In the genomic region with DNA sequence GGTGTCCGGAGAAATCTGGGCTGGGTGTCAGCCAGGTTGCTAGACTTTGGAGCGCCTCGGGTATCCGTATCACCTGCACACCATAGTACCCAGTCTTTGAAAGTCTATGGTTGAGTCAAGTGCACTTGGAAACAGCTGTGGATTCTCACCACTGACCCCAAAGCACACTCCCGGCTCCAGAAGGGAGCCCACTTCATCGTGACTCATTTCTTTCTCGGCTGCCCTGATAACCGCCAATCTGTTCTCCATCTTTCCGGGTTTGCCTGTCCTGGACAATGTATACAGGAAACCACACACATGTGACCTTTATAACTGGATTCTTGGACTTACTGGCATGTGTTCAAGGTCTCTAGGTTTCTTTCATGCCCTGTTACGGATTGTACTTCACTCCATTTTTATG, we compare ENCODE assay signal across 34 mouse cellular contexts. TPM values are rescaled to one million over a fixed set of nuclear protein-coding genes. Genes with fewer than 3 reads are reported as not detected.
"Had no signal": no experiment of that assay in that cellular context is flagged by ENCODE, and none has a peak within 500 bp of the region (broad histone marks: within the 10 kb centered on the region; RNA-seq: fewer than 3 reads in every experiment).

No protein-coding gene starts in this region.

- H3K4me3 ChIP-seq: heart, embryonic 10.5 days; heart, embryonic 12.5 days; hindbrain, embryonic 10.5 days; hindbrain, embryonic 12.5 days; kidney, embryonic 15.5 days; left cerebral cortex, adult 2 months; limb, embryonic 10.5 days; limb, embryonic 12.5 days had no signal

- DNase-seq: gastrocnemius, postnatal 25 days; heart, adult 18-20 months; heart, postnatal 10 days; heart, postnatal 4 days; kidney, adult 11 months; kidney, adult 9 months; kidney, postnatal 14 days; kidney, postnatal 36 days; layer of hippocampus, adult 9-11 months; liver had no signal

- H3K27ac ChIP-seq: heart, embryonic 10.5 days; hindbrain, embryonic 10.5 days; hindbrain, embryonic 12.5 days; hindbrain, embryonic 14.5 days; kidney, embryonic 15.5 days; kidney, postnatal 0 days; left cerebral cortex, adult 2 months; limb, embryonic 10.5 days; limb, embryonic 12.5 days; liver, embryonic 14.5 days had no signal

- H3K4me2 ChIP-seq: heart, embryonic 12.5 days; hindbrain, embryonic 12.5 days; hindbrain, embryonic 14.5 days; kidney, embryonic 15.5 days; limb, embryonic 12.5 days; liver, embryonic 11.5 days had no signal

- H3K9ac ChIP-seq: heart, embryonic 12.5 days; hindbrain, embryonic 12.5 days; hindbrain, embryonic 14.5 days; kidney, embryonic 15.5 days; limb, embryonic 12.5 days; liver, embryonic 14.5 days had no signal

- H3K27me3 ChIP-seq: heart, embryonic 12.5 days; hindbrain, embryonic 12.5 days; kidney, embryonic 15.5 days; limb, embryonic 12.5 days had no signal

- ATAC-seq: hindbrain, embryonic 16.5 days; inflammation-experienced regulatory T-cells, adult 6 months had no signal

- H3K36me3 ChIP-seq: heart, embryonic 12.5 days; hindbrain, embryonic 12.5 days; kidney, embryonic 15.5 days had no signal

- H3K9me3 ChIP-seq: heart, embryonic 10.5 days; heart, embryonic 12.5 days; hindbrain, embryonic 10.5 days; hindbrain, embryonic 12.5 days; kidney, embryonic 15.5 days; limb, embryonic 10.5 days; limb, embryonic 12.5 days had no signal

RNA-seq across cellular contexts. Expression of gene Mogat2, which starts 11.8 kb away (rescaled TPM):
- total RNA-seq: gastrocnemius, adult 18-20 months; gastrocnemius, adult 8-10 months; gastrocnemius, postnatal 25 days; heart, adult 18-20 months; heart, adult 8-10 months; heart, postnatal 10 days; heart, postnatal 25 days; heart, postnatal 4 days; layer of hippocampus, adult 18-20 months; layer of hippocampus, adult 8-10 months; layer of hippocampus, postnatal 14 days; left cerebral cortex, adult 2 months; left cerebral cortex, postnatal 14 days; left cerebral cortex, postnatal 36 days had no signal
- polyA plus RNA-seq: inflammation-experienced regulatory T-cells, adult 6 months had no signal

RNA-seq across cellular contexts. Expression of gene Map6, which starts 40.6 kb away (rescaled TPM):
- total RNA-seq: granulocyte monocyte progenitor cell, adult 5-6 weeks had no signal
